Mouse (Mus musculus): ENCODE data around the gene Pde4a. TPM values are rescaled to one million over a fixed set of nuclear protein-coding genes. Genes with fewer than 3 reads are reported as not detected.
"Not testable (repeated sequence)": the region's sequence is repeated elsewhere in the genome, so short reads cannot be mapped to it uniquely, and the experiment has no call there.

Pde4a gene
- total RNA-seq, 1 experiment from 2014 or later = 22.4 TPM

GRCm38 (mm10) chr9:21181421-21182220 is 16.1 kb downstream of the Pde4a start:
- DNase-seq = peak; percentile 68

- no peak for DNase-seq
Observed at GRCm38 (mm10) chr9:21183421-21183820, 17.9 kb downstream of the Pde4a start.

- DNase-seq = peak; percentile 87
Observed at GRCm38 (mm10) chr9:21183905-21184413, 18.4 kb downstream of the Pde4a start.

- DNase-seq = peak; percentile 76
Observed at GRCm38 (mm10) chr9:21184733-21185132, 19.2 kb downstream of the Pde4a start.

- peak; percentile 54 for DNase-seq
Observed at GRCm38 (mm10) chr9:21185436-21185835, 19.9 kb downstream of the Pde4a start.

- peak; percentile 52 for DNase-seq
Observed at GRCm38 (mm10) chr9:21189905-21190304, 24.4 kb downstream of the Pde4a start.

GRCm38 (mm10) chr9:21190670-21191069 is 25.2 kb downstream of the Pde4a start:
- DNase-seq = no peak

GRCm38 (mm10) chr9:21193786-21194185 is 28.3 kb downstream of the Pde4a start:
- DNase-seq = no peak

GRCm38 (mm10) chr9:21194787-21195493 is 29.4 kb downstream of the Pde4a start:
- no peak for DNase-seq

GRCm38 (mm10) chr9:21195736-21196505 is 30.4 kb downstream of the Pde4a start:
- DNase-seq = not testable (repeated sequence)

- DNase-seq = no peak
Observed at GRCm38 (mm10) chr9:21196521-21197433, 31.3 kb downstream of the Pde4a start.

GRCm38 (mm10) chr9:21197981-21198380 is 32.5 kb downstream of the Pde4a start:
- DNase-seq = peak; percentile 39

- DNase-seq = no peak
Observed at GRCm38 (mm10) chr9:21198960-21199359, 33.4 kb downstream of the Pde4a start.

- DNase-seq = no peak
Observed at GRCm38 (mm10) chr9:21204156-21204527, 38.6 kb downstream of the Pde4a start.

GRCm38 (mm10) chr9:21204528-21205272 is 39.2 kb downstream of the Pde4a start:
- peak; percentile 52 for DNase-seq

- no peak for DNase-seq
Observed at GRCm38 (mm10) chr9:21206848-21207247, 41.3 kb downstream of the Pde4a start.

- no peak for DNase-seq
Observed at GRCm38 (mm10) chr9:21208626-21209025, 43.1 kb downstream of the Pde4a start.

- DNase-seq = no peak
Observed at GRCm38 (mm10) chr9:21210821-21211220, 45.3 kb downstream of the Pde4a start.

- no peak for DNase-seq
Observed at GRCm38 (mm10) chr9:21211624-21212023, 46.1 kb downstream of the Pde4a start.

- no peak for DNase-seq
Observed at GRCm38 (mm10) chr9:21213617-21214190, 48.2 kb downstream of the Pde4a start.
